Mouse (Mus musculus) cerebellum, adult 11 months (tissue): ENCODE measurements around the gene Gm10447.
A peak's percentile ranks its signal among the peaks of the same experiment; 100 is the strongest.

Experiments used
- DNase-seq: peaks from one replicate; pipeline ENCODE4 v3.0.0; 2022

Gene Gm10447

DNA sequence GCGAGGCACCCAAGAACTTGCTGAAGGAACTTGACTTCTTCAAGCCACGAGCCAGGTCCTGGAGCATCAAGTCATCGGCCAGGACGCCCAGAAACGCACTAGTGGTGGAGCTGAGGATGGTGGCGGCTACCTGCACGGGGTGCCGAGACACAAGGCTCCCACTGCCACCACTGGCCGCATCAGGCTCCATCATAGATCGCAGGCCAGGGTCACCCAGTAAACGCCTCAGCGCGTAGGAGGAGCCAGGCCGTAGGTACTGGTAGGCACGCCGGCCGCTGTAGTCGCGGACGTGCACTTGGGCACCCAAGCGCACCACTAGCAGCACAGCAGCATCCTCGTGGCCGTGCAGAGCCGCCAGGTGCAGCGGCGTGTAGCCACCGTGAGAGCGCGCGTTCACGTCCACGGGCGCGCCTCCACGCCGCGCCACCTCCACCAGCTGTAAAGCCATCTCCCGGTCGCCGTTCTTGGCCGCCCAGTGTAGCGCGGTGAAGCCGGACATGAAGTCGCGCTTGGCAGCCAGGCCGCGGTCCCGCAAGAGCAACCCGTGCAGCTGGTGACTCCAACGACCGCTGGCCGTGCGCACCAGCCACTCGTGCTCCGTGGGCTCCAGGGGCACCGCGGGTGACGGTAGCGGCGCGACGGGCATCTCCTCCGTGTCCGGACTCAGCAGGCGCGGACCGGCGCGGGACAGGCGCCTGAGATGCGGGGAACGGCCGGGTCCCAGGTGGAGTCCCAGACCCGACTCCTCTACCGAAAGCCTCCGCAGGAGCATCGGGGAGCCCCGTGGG, 21.7 kb upstream of the Gm10447 start:
- peak; percentile 54 for DNase-seq

DNA sequence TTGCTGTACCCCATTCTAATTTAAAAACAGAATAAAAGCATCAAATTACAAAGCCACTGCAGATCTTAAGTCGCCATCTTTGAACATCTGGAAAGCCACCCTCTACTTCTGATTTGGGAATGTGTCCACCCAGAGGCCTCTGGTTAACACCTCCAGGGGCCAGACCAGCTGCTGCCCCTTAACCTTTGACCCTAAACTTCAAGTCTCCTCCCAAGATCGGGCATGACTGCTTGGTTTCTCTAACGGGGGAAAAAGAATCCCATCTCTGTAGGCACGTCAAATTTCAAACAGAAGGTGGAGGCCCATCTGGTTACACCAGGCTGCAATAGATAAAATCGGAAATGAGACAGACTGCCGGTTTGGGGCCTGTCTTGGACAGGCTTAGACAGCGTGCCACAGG, 20.9 kb upstream of the Gm10447 start:
- DNase-seq, result no peak

DNA sequence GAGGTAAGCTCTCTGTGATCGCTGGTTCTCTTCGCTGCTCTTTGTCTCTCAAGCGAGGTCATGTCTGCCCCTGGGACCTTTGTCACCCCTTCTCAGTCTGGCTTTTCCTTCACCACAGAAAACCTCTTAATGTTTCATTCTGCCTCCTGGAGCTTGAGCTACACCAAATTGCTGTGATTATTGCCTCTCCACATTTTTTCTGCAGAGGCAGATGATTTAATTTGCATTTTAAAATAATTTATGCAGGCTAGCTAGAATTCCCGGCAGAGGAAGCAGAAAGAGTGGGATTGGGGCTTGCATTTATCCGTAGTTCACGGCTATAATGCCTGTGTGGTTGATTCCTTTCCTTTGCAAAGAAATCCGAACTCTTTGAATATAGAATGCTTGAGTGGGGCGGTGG, 18.7 kb upstream of the Gm10447 start:
- no peak for DNase-seq

DNA sequence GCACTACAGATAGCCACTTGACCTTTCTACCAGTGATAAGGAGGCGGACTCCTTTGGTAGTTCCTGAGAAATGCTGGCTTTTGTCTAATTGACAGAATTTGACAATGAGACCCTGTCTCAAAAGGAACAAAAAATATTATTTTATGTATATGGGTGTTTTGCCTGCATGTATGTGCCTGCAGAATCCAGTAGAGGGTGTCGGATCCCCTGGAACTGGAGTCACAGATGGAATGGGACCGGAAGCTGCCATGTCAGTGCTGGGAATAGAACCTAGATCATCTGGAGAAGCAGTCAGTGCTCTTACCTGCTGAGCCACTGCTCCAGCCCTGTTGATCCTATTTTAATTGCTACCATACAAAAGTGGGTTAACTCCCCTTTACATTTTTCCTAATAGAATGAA, 15.8 kb upstream of the Gm10447 start:
- no peak for DNase-seq

DNA sequence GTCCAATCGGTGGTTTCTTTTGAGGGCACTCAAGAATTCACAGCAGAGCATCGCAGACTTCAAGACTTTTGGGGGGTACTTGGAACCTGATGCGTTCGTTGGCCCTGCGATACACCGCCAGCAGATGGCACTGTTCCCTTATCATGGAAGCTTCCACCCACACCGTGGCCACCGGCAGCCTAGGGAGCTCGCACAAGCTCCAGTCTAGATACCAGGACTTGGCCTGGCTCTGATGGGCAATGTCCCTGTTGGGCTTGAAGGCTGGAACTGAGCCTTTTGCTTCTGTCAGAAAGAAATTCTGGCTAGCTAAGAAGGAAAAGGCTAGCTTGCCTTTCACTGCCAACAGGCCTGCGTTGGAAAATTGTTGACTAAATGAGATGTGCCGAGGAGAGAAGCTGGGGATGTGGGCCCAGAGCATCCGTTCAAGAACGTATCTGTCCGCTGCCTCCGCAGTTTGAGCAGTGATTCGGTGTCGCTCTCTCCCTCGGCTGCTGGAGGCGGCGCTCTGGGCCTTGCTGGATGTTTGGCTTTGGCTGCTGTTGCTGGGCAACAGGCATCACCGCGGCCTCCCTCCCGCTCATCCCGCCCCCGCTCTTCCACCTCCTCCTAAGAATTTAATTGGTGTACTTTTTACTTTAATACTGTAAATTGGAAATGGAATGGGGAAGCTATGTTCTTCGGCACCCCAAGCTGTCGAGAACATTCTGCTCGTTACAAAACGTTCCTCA, 13.2 kb upstream of the Gm10447 start, which contains the start of gene Gm9837:
Gene Gm9837 (minus strand): TSS at position 512 of the 728 bp plus-strand sequence.
- peak; percentile 92 for DNase-seq

DNA sequence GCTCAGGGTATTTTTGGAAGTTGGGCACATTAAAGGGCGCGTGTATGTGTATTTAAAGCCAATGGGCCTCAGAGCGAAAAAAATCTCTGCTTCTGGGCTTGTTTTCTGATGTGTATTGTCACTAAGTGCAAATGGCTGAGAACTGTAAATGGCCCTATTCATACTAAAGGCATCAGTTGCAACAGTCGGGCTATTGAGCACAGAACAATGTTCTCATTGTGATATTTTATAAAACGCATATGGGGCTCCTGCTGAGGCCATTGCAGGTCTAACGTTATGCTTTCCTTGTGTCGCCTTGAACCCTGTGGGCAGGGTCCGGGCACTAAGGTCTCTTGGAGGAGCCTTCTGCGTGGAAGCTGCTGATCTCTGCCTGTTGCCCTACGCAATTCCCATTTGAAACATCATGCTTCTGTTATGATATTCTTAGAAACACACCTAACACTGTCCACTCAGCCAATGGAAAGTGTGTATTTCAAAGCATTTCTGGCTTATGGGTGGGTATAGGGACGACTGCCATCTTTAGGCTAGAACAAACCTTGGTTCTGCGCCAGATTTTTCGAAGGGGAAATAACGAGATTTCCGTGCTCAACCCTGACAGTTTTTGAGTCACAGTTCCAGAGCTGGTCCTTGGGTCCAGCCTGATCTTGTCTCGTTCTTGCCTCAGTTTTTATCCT, 12.5 kb upstream of the Gm10447 start:
- DNase-seq, result no peak

DNA sequence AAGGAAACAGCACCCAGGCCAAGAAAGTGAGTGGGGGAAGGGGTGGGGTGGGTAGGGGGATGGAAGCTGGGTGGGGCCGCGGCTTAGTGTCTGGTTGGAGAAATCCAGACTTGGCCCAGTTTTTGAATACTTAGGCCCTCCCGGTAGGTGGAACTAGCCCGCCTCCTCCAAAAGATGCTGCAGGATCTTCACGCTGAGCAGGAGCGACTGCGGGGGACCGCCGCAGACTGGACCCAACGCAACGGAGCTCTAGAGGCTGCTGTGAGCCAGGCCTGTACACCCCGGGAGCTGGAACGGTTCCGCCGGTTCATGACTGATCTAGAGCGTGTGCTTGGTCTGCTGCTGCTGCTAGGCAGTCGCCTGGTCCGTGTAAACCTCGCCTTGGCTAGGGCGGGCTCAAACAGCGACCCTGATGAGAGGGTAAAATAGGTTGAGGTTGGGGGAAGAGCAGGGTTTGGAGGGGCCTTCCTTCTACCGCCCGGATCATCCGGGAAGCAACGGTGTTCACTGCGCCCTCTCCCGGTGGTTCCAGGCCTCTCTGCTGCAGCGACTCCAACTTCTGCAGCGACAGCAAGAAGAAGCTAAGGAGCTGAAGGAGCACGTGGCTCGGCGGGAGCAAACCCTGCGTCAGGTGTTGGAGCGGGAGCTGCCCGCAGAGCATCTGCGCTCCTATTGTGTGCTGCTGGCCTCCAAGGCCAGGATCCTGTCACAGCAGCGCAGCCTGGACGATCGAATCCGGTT, 9.5 kb upstream of the Gm10447 start:
- peak; percentile 86 for DNase-seq

DNA sequence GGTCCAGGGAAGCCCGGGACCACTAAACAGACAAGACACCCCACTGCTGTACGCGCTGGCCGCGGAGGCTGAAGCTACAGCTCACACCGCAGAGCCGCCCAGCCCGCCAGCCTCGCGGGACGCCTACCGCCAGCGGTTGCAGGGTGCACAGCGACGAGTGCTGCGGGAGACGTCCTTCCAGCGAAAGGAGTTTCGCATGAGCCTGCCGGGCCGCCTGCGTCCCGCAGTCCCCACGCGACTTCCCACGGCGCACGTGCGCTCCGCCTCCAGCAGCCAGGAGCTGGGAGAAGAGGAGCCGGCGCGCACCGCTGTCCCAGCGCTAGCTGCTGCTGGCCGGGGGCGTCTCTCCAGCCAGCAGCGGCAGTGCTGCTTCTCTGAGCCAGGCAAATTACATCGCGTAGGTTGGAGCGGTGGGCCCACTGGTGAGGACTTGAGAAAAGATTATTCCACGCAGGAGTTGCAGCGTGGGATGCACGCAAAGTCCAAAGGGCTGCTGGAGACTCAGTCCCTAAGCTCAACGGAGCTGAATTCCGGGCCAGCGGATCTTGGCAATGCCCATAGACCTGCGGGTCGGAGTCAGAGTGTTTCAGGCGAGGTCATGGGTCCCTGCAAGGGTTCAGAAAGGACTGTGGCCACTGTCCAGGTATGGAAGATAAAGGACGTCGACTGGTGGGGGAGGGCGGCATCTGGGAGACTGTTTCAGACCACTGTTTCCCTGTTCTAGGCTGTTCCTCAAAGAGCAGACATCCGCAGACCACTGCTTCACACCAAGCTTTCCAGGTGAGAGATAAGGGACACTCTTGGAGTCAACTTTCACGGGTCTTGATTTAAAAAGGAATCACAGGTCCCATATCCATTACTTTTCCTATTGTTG, 6.9 kb upstream of the Gm10447 start:
- no peak for DNase-seq

DNA sequence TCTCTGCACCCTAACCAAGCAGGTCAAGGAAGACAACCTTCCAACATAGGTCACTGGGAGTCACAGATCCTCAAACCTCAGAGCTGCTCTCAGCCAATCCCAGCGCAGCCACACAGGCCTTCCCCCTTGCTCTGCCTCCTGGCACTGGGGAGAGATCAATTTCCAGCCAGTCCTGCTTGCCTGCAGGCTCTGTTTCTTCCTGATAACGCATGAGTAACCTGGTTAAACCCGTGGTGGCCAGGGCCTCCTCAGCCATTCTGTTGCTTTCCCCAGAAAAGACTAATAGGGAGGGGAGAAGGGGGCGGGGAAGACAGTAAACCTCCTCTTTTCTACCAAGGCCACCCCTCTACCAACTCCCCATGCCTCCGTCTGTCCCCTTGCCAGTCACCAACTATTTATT, 4.8 kb upstream of the Gm10447 start:
- no peak for DNase-seq

DNA sequence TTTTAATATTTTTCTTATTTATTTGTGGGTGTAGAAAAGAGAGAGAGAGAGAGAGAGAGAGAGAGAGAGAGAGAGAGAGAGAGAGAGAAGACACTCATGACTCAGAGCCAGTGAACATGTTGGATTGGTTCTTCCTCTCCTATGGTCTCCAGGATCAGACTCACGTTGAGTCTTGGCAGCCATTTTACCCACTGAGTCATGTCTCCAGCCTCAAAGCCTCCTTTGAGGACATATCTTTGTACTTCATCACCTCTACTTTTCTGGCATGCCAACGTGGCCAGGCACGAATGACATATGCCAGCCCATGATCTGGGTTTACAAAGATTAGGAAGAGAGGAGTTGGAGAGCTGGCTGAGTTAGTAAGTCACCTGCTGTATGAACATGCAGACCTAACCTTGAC, 3.3 kb upstream of the Gm10447 start:
- no peak for DNase-seq

DNA sequence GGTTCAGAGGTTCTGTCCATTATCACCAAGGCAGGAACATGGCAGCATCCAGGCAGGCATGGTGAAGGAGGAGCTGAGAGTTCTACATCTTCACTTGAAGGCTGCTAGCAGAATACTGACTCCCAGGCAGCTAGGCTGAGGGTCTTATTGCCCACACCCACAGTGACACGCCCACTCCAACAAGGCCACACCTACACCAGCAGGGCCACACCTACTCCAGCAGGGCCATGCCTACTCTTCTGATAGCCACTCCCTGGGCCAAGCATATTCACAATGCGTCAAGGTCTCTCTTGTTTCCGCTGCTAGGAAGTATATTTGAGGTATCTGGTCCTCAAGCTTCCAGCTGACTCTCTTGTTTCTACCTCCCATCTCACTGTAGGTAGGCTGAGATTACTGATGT, 2.1 kb upstream of the Gm10447 start:
- no peak for DNase-seq

DNA sequence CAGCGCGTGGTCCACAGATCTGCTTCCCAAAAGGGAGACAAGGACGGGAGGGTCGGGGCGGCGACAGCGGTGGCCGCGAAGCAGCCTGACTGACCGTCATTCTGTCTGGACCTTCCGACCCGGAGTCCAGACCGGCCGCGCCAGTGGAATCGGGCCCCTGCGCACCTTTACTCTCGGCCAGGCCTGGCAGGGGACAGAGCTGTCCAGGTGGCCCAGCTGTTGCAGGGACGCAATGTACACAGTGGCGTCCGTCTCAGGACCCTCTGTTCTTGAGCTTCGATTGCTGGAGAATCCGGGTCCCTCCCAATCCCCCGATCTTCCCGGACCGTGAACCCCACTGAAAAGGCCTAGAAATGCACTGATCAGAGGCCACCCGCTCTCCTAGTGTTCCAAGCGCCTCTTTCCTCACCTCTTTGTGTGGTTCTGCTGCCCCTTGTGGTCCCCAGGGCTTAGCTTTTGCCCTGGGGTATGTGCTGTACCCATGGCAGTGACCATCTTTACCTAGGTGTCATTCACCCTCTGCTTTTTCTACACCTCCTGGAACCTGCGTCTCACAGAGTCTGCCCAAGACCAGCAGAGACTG, 553 bp upstream of the Gm10447 start:
- no peak for DNase-seq

DNA sequence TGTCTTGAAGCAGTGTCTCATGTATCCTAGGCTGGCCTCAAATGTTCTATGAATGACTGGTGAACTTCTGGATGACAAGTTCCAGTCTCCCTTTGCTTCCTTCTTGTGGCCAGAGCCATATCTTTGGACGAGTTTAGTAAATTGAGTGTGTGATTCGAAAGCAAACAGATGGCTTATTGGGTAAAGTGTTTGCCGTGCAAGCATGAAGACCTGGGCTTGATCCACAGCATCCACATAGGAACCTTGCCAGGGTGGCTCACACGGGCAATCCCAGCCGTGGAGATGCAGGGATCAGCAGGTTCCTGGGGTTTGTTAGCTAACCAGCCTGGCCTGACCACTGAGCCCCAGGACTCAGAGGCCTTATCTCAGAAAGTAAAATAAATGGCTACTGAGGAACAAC, 3.9 kb downstream of the Gm10447 start:
- DNase-seq, result no peak

DNA sequence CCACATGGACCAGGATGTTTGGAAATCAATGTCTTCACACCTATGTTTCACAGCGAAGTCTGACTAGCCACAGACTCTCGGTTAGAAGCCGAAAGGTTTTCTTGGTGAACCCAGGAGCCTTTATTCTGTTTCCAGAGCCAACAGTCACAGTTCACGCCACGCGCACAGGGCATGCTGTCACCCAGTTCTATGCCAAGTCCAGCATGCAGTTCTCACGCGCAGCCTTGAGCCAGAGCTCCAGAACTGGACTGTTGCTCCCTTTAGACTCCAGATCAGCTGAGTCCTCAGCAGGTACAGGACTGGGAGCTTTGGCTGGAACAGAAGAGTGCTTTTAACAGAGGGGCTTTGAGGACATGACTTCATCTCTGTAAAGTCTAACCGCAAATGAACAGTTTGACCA, 4.5 kb downstream of the Gm10447 start:
- no peak for DNase-seq

DNA sequence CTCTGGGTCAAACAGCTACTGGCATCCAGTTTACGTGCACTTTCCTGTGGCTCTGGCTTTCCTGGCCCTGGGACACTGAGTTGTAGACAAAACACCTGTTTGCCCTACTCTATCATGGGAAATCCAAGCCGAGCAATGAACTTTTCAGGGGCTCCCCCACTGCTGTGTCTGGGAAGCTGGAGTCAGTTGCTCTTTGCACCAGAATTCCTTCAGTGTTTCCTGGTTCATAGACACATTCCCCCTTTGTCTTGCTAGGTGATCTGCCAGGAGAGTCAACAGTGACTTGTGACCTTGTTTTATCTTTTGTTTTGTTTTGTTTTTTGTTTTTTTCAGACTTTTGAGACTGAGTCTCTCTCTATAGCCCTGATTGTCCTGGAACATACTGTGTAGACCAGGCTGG, 5.5 kb downstream of the Gm10447 start:
- no peak for DNase-seq

DNA sequence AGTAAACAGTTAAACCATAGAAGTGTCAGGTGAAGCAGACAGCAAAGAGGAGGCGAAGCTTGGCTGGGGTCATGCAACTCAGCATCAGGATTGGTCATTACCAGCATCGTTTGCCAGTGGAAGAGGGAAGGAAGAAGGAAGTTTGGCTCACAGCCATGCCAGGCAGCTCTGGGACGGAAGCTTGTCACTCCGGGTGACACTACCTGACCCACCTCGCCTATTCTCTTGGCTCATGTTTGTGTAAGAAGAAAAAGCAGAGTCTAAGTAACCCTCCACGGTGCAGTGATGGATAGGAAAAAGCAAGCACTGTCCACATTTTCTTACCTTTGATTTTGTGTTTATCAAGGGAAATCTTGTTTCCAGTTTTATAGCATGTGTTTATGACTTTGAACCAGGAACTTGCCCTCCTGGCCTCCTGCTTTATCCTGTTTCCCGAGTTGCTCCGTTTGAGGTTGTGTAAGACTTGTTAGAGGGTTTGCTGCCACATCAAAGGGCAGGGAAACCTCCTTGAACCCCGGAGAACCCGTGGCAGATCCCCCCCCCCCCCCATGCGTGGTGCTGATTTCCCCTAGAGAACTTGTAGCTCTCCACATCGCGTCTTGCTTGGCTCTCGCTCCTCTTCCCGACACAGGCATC, 6.7 kb downstream of the Gm10447 start:
- no peak for DNase-seq

DNA sequence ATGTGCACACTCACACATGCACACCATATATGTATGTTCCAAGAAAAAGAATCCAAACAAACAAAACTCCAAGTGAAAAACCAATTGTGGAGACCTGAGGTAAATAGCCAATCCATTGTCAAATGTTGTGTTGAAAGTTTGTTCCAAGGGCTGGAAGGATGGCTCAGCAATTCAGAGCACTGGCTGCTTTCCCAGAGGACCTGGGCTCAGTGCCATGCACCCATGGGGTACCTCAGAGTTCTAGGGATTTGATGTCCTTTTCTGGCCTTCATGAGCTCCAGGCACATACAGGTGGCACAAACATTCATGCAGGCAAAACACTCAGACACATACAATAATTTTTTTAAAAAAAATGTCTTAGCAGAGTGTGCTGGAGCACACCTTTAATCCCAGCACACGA, 8.4 kb downstream of the Gm10447 start:
- DNase-seq, result peak; percentile 89

DNA sequence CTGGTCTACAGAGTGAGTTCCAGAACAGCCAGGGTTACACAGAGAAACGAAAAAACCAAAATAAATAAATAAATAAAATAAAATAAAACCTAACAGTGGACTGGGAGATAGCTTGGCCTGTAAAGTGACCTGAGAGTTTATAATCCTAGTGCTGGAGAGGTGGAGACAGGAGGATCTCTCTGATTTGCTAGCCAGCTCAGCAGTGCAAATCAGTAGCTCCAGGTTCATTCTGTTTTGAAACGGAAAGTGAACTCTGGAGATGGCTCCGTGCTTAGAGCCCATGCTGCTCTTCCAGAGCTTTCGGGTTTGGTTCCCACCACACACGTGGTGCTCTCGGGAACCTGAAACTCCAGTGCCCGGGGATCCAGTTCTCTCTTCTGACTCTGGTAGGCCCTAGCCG, 8.9 kb downstream of the Gm10447 start:
- no peak for DNase-seq

DNA sequence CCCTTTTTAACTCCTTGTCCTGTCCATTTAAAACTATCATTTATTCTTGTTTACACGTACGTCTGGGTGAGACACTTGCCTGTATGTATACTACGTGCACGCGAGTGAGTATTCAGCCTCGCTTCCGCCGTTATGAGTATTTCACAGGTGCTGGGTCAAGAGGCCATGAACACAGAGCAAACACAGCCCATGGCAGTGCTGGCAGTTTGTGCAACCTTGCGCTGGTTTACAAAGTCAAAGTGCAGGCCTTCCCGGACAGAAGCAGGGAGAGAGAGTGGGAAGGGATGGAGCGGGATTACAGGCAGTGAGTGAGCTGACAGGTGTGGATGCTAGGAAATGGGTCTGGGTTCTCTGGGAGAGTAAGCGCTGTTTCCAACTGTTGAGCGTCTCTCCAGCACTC, 10.7 kb downstream of the Gm10447 start:
- DNase-seq, result no peak

DNA sequence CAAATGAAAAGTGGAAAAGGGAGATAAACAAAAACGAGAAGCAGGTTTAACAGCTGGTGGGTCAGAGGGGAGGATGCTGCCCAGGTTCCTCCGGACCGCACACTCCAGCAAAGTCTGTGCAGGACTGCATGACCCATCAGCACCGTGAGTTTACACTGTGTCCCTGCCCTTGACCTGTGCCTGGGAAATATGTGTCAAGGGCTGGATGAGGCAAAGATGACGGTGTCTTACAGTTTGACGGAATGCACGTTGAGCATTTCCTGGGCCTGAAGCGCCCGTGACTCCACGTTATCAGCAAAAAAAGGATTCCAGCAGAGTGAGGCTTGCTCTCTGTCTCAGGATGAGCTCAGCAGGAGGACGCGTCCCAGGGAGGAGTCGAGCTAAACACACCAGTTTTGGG, 11.3 kb downstream of the Gm10447 start:
- DNase-seq, result no peak

DNA sequence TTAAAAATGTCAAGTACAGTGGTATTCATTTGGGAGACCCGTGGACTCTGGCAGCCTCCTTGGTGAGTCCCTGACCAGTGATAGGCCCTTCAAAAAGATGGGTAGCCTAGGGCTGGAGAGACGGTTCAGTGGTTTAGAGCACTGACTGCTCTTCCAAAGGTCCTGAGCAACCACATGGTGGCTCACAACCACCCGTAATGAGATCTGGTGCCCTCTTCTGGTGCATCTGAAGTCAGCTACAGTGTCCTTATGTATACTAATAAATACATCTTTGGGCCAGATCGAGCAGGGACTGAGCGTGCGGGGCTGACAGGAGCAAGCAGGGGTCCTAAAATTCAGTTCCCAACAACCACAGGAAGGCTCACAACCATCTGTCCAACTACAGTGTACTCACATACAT, 13.0 kb downstream of the Gm10447 start:
- DNase-seq, result no peak
